Mouse (Mus musculus): ENCODE data around the gene Bend5.

The Bend5 gene

GRCm38 (mm10) chr4:111442435-111443238 lies 27.8 kb downstream of the Bend5 start:
- peak; percentile 53 to 68 for DNase-seq (ENCODE audit: low spot score in 2 of 2)

GRCm38 (mm10) chr4:111443906-111444615 lies 29.3 kb downstream of the Bend5 start:
- DNase-seq (ENCODE audit: low spot score in 2 of 2): no peak

GRCm38 (mm10) chr4:111444616-111445160 lies 29.9 kb downstream of the Bend5 start:
- DNase-seq (ENCODE audit: low spot score in 2 of 2): no peak

GRCm38 (mm10) chr4:111447918-111448317 lies 33.1 kb downstream of the Bend5 start:
- no peak for DNase-seq (ENCODE audit: low spot score in 2 of 2)

GRCm38 (mm10) chr4:111448586-111448985 lies 33.8 kb downstream of the Bend5 start:
- DNase-seq (ENCODE audit: low spot score in 2 of 2): no peak

- DNase-seq (ENCODE audit: low spot score in 2 of 2): no peak
Measured at GRCm38 (mm10) chr4:111449442-111450199, 34.8 kb downstream of the Bend5 start.

- DNase-seq (ENCODE audit: low spot score in 2 of 2): no peak
Measured at GRCm38 (mm10) chr4:111451283-111451918, 36.6 kb downstream of the Bend5 start.

GRCm38 (mm10) chr4:111452192-111452591 lies 37.4 kb downstream of the Bend5 start:
- no peak for DNase-seq (ENCODE audit: low spot score in 2 of 2)

- no peak for DNase-seq (ENCODE audit: low spot score in 2 of 2)
Measured at GRCm38 (mm10) chr4:111453275-111453674, 38.5 kb downstream of the Bend5 start.

- DNase-seq (ENCODE audit: low spot score in 2 of 2): peak; percentile 69 to 72
Measured at GRCm38 (mm10) chr4:111455621-111456020, 40.8 kb downstream of the Bend5 start.

GRCm38 (mm10) chr4:111457568-111457967 lies 42.8 kb downstream of the Bend5 start:
- no peak for DNase-seq (ENCODE audit: low spot score in 2 of 2)

GRCm38 (mm10) chr4:111467293-111467773 lies 52.5 kb downstream of the Bend5 start:
- DNase-seq (ENCODE audit: low spot score in 2 of 2): no peak

- DNase-seq (ENCODE audit: low spot score in 2 of 2): no peak
Measured at GRCm38 (mm10) chr4:111467796-111468195, 53.0 kb downstream of the Bend5 start.

- no peak for DNase-seq (ENCODE audit: low spot score in 2 of 2)
Measured at GRCm38 (mm10) chr4:111469847-111470246, 55.0 kb downstream of the Bend5 start.

- DNase-seq (ENCODE audit: low spot score in 2 of 2): no peak
Measured at GRCm38 (mm10) chr4:111471726-111472125, 56.9 kb downstream of the Bend5 start.

GRCm38 (mm10) chr4:111472511-111472910 lies 57.7 kb downstream of the Bend5 start:
- no peak for DNase-seq (ENCODE audit: low spot score in 2 of 2)

- DNase-seq (ENCODE audit: low spot score in 2 of 2): no peak
Measured at GRCm38 (mm10) chr4:111473014-111473413, 58.2 kb downstream of the Bend5 start.

GRCm38 (mm10) chr4:111475374-111475971 lies 60.7 kb downstream of the Bend5 start:
- no peak for DNase-seq (ENCODE audit: low spot score in 2 of 2)

- no peak for DNase-seq (ENCODE audit: low spot score in 2 of 2)
Measured at GRCm38 (mm10) chr4:111477507-111477906, 62.7 kb downstream of the Bend5 start.

- DNase-seq (ENCODE audit: low spot score in 2 of 2): no peak
Measured at GRCm38 (mm10) chr4:111483499-111483898, 68.7 kb downstream of the Bend5 start.

GRCm38 (mm10) chr4:111485189-111485588 lies 70.4 kb downstream of the Bend5 start:
- peak; percentile 6 to 31 for DNase-seq (ENCODE audit: low spot score in 2 of 2)
